Mouse (Mus musculus): ENCODE data around the gene Gimap8. TPM values are rescaled to one million over a fixed set of nuclear protein-coding genes. Genes with fewer than 3 reads are reported as not detected.

The Gimap8 gene
- polyA plus RNA-seq (2017; shearing (Covaris generic)) = 221 TPM

DNA sequence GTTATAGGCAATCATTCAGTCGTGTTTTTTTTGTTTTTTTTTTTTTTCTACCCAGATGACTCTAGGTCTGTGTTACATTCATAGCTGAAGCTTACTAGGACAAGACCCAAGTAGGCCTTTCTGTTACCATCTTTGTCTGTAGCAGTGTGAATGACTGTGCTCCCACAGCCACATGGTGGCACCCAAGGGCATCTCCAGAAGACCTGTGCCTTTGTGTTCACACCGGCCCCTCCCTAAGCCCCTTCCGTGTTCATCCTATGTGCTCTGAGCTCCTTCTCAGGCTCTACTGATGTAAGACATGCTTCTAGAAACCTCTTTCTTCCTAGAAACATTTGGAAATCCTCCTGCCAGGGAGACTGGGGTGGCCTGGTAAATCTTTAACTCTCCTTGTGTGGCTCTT, at the start of gene Gimap8:
Gene Gimap8, plus strand, starts transcription at position 240 of the 400 bp plus-strand sequence.

DNA sequence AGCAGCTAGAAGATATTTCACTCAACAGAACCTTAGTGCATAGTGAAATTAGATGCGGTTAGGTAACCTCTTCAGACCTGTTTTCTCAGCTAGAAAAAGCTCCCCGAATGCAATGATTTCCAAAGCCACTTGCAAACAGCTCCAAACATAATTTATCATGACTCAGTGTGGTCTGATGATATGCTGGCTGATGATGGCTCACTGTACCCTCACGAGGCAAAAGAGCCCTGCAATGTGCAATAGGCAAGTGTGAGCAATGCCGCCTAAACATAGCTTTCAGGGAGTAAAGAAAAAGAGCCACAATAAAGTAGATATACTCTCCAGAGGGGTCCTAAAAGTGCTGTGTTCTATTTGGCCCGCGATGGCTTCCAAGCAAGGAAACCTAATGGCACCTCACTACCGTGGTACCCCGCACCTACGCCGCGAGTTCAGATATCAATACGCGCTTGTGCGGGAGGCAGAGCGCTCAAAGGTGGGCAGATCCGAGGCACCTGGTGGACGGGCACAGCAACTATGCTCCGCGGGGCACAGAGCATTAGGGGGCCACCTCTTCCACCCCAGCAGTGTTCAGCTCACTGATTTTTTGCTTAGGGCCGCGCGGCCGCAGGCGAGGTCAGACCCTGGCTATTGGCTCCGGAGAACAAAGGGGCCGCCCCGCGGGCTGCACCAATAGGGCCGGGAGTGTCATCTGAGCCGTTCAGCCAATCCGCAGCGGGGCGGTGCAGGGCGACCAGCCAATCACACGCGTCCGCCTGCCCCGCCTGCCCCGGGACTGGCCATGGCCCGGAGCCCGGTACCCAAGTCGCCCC, 45.6 kb upstream of the Gimap8 start, which contains the start of gene Zfp775:
Gene Zfp775, plus strand, starts transcription at position 793 of the 809 bp plus-strand sequence.

DNA sequence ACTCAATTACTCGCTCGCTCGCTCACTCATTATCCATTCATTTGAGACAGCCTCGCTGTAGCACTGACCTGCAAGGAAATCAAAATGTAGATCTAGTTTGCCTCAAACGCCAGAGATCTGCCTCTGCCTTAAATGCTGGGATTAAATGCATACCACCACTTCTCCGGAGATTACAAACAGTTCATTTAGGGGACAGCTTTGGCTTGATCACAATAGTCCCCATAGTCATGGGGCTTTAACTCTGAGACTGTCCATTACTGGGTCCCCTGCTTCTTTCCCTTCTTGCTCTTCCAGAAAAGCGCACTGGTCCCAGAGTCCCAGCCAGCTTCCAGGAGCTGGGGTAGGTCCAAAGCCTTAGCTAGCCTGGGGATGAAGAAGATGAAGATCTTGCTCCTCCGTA, 20.6 kb upstream of the Gimap8 start, which contains the start of gene AI854703:
Gene AI854703, plus strand, starts transcription at position 301 of the 400 bp plus-strand sequence.

DNA sequence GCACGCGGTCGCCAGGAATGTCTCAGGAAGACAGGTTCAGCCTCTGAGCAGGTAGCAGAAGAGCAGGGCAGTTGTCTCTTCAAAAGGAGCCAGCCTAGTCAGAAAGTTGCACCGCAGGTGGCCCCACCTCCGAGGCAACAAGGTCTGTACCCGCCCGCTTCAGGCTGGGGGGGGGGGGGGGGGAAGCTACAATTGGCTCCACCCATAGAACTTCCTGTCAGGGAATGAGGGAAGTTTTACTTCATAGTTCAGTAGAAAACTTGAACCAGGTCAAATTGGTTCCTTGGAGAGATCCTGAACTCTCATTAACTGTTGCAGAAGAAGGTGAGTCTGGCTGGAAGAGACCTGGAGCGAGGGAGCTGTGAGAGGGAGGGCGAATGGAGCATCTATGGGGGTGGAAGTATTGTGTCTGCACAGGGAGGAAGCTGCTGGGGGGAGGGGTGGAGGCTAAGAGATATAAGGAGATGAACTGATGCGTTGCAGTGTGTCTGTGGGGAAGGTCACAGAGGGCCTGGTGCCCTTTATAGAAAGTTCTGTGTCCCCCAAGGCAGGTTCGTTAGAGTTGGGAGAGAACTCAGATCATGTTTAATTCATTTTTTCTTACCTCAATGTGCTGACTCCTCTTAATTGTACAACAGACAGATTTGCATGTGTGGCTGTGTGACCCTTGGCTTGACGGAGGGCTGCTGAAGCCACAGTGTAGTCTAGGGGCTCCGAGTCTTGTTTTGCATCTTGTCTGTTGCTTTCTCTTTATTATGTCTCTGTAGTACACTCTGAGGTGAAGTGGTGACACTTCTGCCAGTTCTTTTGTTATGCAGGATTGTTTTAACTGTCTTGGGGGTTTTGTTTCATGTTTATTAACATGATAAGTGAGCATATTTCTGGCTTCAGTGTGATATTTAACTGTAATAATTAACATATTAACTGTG, 29.2 kb downstream of the Gimap8 start, which contains the start of gene Gimap9:
Gene Gimap9, plus strand, starts transcription at position 199 of the 929 bp plus-strand sequence.

DNA sequence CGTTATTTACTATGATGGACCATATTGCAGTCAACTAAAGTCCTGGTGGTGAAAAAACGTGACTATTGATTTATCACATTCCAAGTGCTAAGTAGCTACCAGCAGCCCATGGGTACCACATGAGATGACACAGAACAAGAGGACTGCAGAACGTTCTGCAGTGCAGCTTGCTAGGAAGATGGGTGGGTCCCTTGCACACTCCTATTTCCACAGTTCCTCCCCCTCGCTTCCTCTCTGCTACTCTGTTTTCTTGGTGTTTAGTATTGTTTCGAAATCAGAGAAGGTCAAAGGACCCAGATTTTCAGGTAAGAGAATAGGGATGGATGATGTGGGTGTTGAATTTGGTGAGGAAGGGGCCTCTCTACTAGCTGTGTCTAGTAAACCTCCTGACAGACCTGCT, 37.3 kb downstream of the Gimap8 start, which contains the start of gene Gimap4:
Gene Gimap4, plus strand, starts transcription at position 231 of the 400 bp plus-strand sequence.

Other genes with a start within 250 kb of the Gimap8 start
- 17.7 TPM for gene Zfp467, start 201.4 kb upstream of the Gimap8 start, polyA plus RNA-seq (2017; shearing (Covaris generic))
- gene Sspo, start 199.0 kb upstream of the Gimap8 start, polyA plus RNA-seq (2017; shearing (Covaris generic)) = 0.18 TPM
- 0.60 TPM for gene Atp6v0e2, start 109.6 kb upstream of the Gimap8 start, polyA plus RNA-seq (2017; shearing (Covaris generic))
- 58.6 TPM for gene Lrrc61, start 92.4 kb upstream of the Gimap8 start, polyA plus RNA-seq (2017; shearing (Covaris generic))
- 0.32 TPM for gene Rarres2, start 74.4 kb upstream of the Gimap8 start, polyA plus RNA-seq (2017; shearing (Covaris generic))
- not detected for gene Gm45021, start 57.6 kb upstream of the Gimap8 start, polyA plus RNA-seq (2017; shearing (Covaris generic))
- 8.3 TPM for gene Repin1, start 53.4 kb upstream of the Gimap8 start, polyA plus RNA-seq (2017; shearing (Covaris generic))
- not detected for gene Gm44965, start 53.3 kb upstream of the Gimap8 start, polyA plus RNA-seq (2017; shearing (Covaris generic))
- gene Zfp775, start 45.2 kb upstream of the Gimap8 start, polyA plus RNA-seq (2017; shearing (Covaris generic)) = 4.0 TPM
- 4.7 TPM for gene AI854703, start 20.5 kb upstream of the Gimap8 start, polyA plus RNA-seq (2017; shearing (Covaris generic))
- gene Gimap9, start 28.9 kb downstream of the Gimap8 start, polyA plus RNA-seq (2017; shearing (Covaris generic)) = 328 TPM
- 1,649 TPM for gene Gimap4, start 37.3 kb downstream of the Gimap8 start, polyA plus RNA-seq (2017; shearing (Covaris generic))
- gene Gimap6, start 61.0 kb downstream of the Gimap8 start, polyA plus RNA-seq (2017; shearing (Covaris generic)) = 1,052 TPM
- gene Gm28053, start 71.4 kb downstream of the Gimap8 start, polyA plus RNA-seq (2017; shearing (Covaris generic)) = 35.7 TPM
- gene Gimap7, start 71.4 kb downstream of the Gimap8 start, polyA plus RNA-seq (2017; shearing (Covaris generic)) = 547 TPM
- 363 TPM for gene Gimap1, start 91.8 kb downstream of the Gimap8 start, polyA plus RNA-seq (2017; shearing (Covaris generic))
- gene Gimap5, start 99.0 kb downstream of the Gimap8 start, polyA plus RNA-seq (2017; shearing (Covaris generic)) = 234 TPM
- gene Gimap3, start 123.6 kb downstream of the Gimap8 start, polyA plus RNA-seq (2017; shearing (Covaris generic)) = 2,400 TPM
- 10.3 TPM for gene Tmem176a, start 193.7 kb downstream of the Gimap8 start, polyA plus RNA-seq (2017; shearing (Covaris generic))
- gene Tmem176b, start 194.3 kb downstream of the Gimap8 start, polyA plus RNA-seq (2017; shearing (Covaris generic)) = 15.7 TPM
- 0.35 TPM for gene Aoc1, start 225.7 kb downstream of the Gimap8 start, polyA plus RNA-seq (2017; shearing (Covaris generic))